Mouse (Mus musculus) testis, adult 2 months (tissue): ENCODE data around the gene Serpinf2. TPM values are rescaled to one million over a fixed set of nuclear protein-coding genes. Genes with fewer than 3 reads are reported as not detected.
A peak's percentile ranks its signal among the peaks of the same experiment; 100 is the strongest.
"Not testable (repeated sequence)": the region's sequence is repeated elsewhere in the genome, so short reads cannot be mapped to it uniquely, and the experiment has no call there.

Experiments
- H3K27ac ChIP-seq: fragments of 200-500 bp; 2 replicates; pipeline ENCODE4 v1.5.1; 2012; ENCODE audit warnings: low read depth, low read length; ENCODE audit not compliant: control insufficient read depth, insufficient read depth
- H3K27me3 ChIP-seq: fragments of 200-500 bp; 2 replicates; pipeline ENCODE4 v1.6.1; 2012; ENCODE audit warnings: mild to moderate bottlenecking, low read length, moderate library complexity; ENCODE audit not compliant: control insufficient read depth, insufficient read depth
- H3K36me3 ChIP-seq: fragments of 200-500 bp; 2 replicates; pipeline ENCODE4 v1.6.1; 2012; ENCODE audit warnings: mild to moderate bottlenecking, low read length; ENCODE audit not compliant: control insufficient read depth, insufficient read depth
- H3K4me1 ChIP-seq: fragments of 200-500 bp; 2 replicates; pipeline ENCODE4 v1.6.1; 2012; ENCODE audit warnings: low read length; ENCODE audit not compliant: control insufficient read depth, insufficient read depth
- H3K4me3 ChIP-seq: fragments of 200-500 bp; 2 replicates; pipeline ENCODE4 v1.5.1; 2012; ENCODE audit warnings: low read depth, mild to moderate bottlenecking, low read length, moderate library complexity, mixed read lengths; ENCODE audit not compliant: control insufficient read depth
- CTCF ChIP-seq: fragments of 200-500 bp; IDR thresholded peaks from 2 replicates; pipeline ENCODE4 v1.5.1; 2012; ENCODE audit warnings: low read depth, mild to moderate bottlenecking, inconsistent platforms, low read length, moderate library complexity; ENCODE audit not compliant: control insufficient read depth, insufficient read depth, insufficient replicate concordance
- POLR2A ChIP-seq: fragments of 200-500 bp; IDR thresholded peaks from 2 replicates; pipeline ENCODE4 v1.6.1; 2012; ENCODE audit warnings: low read depth, mild to moderate bottlenecking, inconsistent platforms, low read length, moderate library complexity; ENCODE audit not compliant: control insufficient read depth
- polyA plus RNA-seq: library from polyadenylated mRNA; depleted of rRNA; stranded (reverse); fragments of >200 nt; gene quantifications from 2 replicates; pipeline ENCODE4 v1.2.3, GENCODE M21; 2012

The Serpinf2 gene
- polyA plus RNA-seq, 1 experiment, result 0.33 TPM

GRCm38 (mm10) chr11:75404801-75405200 lies 34.6 kb downstream of the Serpinf2 start:
- H3K27me3 ChIP-seq, result no peaks in the 10 kb centered on the region
- TF ChIP-seq POLR2A (no peak), CTCF (no peak)
- no peaks in the 10 kb centered on the region for H3K4me1 ChIP-seq
- no peak overlapping the region for H3K27ac ChIP-seq
- H3K4me3 ChIP-seq, result no peak overlapping the region
- no peaks in the 10 kb centered on the region; the same call in 1 of the 2 replicates for H3K36me3 ChIP-seq

- H3K27ac ChIP-seq, result peak overlapping the region; percentile 60
- no peak overlapping the region for H3K4me3 ChIP-seq
- no peaks in the 10 kb centered on the region for H3K4me1 ChIP-seq
- TF ChIP-seq CTCF (no peak), POLR2A (no peak)
- H3K36me3 ChIP-seq, result no peaks in the 10 kb centered on the region; the same call in 1 of the 2 replicates
- H3K27me3 ChIP-seq, result no peaks in the 10 kb centered on the region
These were observed 35.9 kb downstream of the Serpinf2 start for GRCm38 (mm10) chr11:75403301-75404052.

GRCm38 (mm10) chr11:75402271-75402690 lies 37.1 kb downstream of the Serpinf2 start:
- peak overlapping the region; percentile 81 for H3K27ac ChIP-seq
- TF ChIP-seq CTCF, result no peak; the same call in 1 of the 2 replicates
- no peak for TF ChIP-seq POLR2A
- no peaks in the 10 kb centered on the region for H3K4me1 ChIP-seq
- H3K4me3 ChIP-seq, result no peak overlapping the region
- no peaks in the 10 kb centered on the region for H3K27me3 ChIP-seq
- H3K36me3 ChIP-seq, result no peaks in the 10 kb centered on the region; the same call in 1 of the 2 replicates

GRCm38 (mm10) chr11:75400099-75400498 lies 39.3 kb downstream of the Serpinf2 start:
- Histone ChIP-seq H3K4me1 (no peaks in the 10 kb centered on the region), H3K4me3 (no peak overlapping the region), H3K27ac (no peak overlapping the region), H3K27me3 (no peaks in the 10 kb centered on the region), H3K36me3 (no peaks in the 10 kb centered on the region; the same call in 1 of the 2 replicates)
- TF ChIP-seq CTCF, result no peak
- TF ChIP-seq POLR2A, result no peak

- no peak overlapping the region for H3K27ac ChIP-seq
- H3K4me3 ChIP-seq, result no peak overlapping the region
- H3K36me3 ChIP-seq, result no peaks in the 10 kb centered on the region; the same call in 1 of the 2 replicates
- H3K4me1 ChIP-seq, result no peaks in the 10 kb centered on the region
- TF ChIP-seq POLR2A (no peak), CTCF (no peak)
- H3K27me3 ChIP-seq, result no peaks in the 10 kb centered on the region
These were observed 40.0 kb downstream of the Serpinf2 start for GRCm38 (mm10) chr11:75399411-75399841.

- H3K36me3 ChIP-seq, result no peaks in the 10 kb centered on the region; the same call in 1 of the 2 replicates
- no peaks in the 10 kb centered on the region for H3K4me1 ChIP-seq
- no peaks in the 10 kb centered on the region for H3K27me3 ChIP-seq
- TF ChIP-seq POLR2A, result no peak
- TF ChIP-seq CTCF, result no peak
- no peak overlapping the region for H3K27ac ChIP-seq
- no peak overlapping the region for H3K4me3 ChIP-seq
These were observed 41.9 kb downstream of the Serpinf2 start for GRCm38 (mm10) chr11:75397452-75397851.

- TF ChIP-seq CTCF, result no peak
- TF ChIP-seq POLR2A, result no peak
- H3K4me3 ChIP-seq, result no peak overlapping the region
- no peaks in the 10 kb centered on the region; the same call in 1 of the 2 replicates for H3K36me3 ChIP-seq
- no peak overlapping the region for H3K27ac ChIP-seq
- H3K4me1 ChIP-seq, result no peaks in the 10 kb centered on the region
- H3K27me3 ChIP-seq, result no peaks in the 10 kb centered on the region
These were observed 43.8 kb downstream of the Serpinf2 start for GRCm38 (mm10) chr11:75395611-75396010.

- H3K36me3 ChIP-seq, H3K27ac ChIP-seq, H3K4me3 ChIP-seq, H3K27me3 ChIP-seq, H3K4me1 ChIP-seq: not testable (repeated sequence)
These were observed 55.9 kb downstream of the Serpinf2 start for GRCm38 (mm10) chr11:75383529-75383928.
